Mouse (Mus musculus) 3T3-L1 (cell line): ENCODE data around the gene Ptpn4.

Experiments used
- DNase-seq: peaks from one replicate; pipeline ENCODE4 v3.0.0-alpha.2; 2015; ENCODE audit warnings: low read depth, low spot score

Ptpn4 gene

DNA sequence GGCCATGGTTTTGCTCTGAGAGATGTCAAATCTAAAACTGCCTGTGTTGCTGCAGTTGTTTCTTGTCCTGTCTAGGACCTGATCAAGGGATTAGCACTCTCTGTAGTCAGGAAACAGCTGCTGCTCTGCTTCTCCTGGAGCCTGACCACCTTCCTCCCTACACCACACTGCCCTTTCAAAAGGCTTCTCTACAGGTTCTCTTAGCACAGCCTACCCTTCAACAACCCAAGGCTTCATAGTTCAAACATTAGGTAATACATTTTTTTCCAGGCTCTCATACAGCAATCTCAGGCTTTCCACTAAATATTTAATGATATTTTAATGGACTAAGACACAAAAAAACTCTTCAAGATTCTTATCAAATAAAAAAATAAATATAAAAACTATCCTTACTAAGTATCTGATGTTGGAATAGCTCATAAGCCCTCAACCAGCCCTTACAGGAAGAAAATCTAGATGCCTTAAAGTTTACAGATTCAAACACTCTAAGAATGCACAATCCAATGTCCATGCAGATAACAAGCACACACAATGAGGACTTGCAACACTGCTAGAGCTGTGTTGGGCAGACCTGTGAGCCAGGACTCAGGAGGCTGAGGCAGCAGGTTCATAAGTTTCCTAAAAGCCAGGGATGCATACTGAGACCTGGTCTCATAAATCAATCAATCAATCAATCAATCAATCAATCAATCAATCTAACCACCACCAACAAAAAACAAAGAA lies 196.2 kb downstream of the Ptpn4 start:
- no peak for DNase-seq

DNA sequence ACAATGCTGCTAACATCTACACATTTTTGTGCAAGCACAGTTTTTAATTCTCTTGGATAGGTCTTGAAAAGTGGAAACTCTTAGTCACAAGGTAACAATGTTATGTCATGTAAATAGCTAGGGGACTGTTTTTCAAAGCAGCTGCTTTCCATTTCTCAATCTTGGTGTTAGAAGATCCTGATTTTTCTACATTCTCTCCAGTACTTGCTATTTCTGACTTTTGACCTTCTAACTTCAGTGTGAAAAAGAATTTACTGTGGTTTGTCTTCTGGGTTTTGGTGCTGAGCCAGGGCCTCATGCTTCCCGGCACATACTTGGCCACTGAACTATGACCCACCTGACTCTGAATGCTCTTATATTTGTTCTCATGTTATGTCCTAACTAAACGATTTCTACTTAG lies 197.4 kb downstream of the Ptpn4 start:
- DNase-seq = peak; percentile 64

DNA sequence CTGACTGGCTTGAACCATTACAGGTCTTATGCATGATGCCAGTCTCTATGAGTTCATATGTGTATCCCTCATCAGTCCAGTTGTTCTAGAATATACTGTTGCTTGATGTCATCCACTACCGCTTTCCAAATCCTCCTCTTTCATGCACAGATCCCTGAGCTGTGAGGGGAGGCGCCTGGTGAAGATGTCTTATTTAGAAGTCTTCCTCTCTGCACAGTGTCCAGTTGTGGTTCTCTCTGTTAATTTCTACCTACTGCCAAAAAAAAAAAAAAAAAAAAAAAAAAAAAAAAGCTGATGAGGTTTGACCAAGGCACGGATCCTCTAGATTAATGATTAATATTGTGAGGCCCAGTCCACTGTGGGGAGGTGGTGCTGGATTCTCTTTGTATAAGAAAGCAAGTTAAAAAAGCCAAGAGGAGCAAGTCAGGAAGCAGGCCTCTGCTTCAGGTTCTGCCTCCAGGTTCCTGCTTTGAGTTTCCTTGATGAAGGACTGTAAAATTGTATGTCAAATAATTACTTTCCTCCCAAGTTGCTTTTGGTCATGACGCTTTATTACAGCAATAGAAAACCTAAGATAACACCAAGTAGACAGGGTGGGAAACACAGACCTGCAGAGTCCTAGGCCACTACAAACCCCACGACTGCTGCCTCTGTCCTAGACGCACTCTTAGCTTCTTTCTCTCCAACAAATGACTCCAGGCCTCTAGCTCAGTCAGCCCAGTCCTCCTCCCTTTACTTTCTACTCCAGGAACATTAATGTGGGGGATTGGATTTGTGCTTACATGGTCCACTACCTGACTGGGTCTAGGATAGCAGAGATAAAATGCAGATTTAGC lies 200.0 kb downstream of the Ptpn4 start:
- no peak for DNase-seq

DNA sequence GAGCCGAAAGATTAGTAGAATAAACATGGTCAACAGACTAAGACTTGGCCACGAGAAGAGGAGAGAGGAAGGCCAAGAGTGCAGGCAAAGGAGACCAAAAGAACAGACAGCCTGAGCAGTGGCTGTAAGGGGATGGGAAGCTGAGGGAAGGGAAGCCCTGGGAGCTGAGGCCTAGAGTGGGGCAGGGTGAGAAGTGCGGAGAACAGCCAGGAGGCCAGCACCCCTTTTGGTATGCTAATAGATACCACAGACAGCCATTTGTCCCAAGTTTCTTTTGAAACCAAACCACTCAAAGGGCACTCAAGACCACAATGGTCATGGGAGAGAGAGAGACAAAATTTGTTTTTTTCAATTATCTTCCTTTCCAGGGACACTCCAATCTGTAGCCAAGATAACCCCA lies 202.7 kb downstream of the Ptpn4 start:
- DNase-seq = no peak

DNA sequence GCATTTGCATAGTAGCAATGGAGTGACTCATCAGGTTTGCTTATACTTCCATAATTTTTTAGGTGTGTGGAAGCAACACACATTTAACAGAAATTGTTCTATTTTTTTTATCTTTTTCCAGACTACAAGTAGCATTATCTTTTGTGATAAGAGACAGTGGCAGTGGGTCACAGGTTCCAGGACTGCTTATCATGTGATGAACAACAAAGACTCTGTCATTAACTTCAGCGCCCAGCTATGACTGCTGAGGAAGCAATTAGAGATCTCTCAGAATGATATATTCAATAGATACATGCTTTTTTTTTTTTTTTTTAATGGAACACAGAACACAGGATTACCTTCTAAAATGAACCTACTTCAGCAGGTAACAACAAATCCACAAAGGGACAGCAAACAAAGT lies 207.0 kb downstream of the Ptpn4 start:
- no peak for DNase-seq

DNA sequence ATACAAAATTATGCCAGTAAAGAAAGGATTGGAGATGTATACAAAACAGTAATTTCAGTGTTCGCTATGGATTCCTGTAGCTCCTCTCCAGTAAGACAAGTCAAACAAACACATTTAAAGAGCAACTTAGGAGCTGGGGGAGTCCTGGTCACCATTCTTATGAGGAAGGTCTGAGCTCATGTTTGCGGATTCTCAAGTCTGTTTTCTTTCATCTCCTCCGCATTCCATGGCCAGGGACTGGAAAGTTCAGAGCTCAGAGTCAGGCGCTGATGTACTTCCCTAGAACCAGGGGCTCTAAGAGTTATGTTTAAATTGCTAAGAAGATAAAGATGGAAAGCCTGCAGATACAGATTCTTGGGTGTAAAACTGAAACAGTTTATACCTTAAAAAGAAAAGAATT lies 210.6 kb downstream of the Ptpn4 start:
- DNase-seq = no peak

DNA sequence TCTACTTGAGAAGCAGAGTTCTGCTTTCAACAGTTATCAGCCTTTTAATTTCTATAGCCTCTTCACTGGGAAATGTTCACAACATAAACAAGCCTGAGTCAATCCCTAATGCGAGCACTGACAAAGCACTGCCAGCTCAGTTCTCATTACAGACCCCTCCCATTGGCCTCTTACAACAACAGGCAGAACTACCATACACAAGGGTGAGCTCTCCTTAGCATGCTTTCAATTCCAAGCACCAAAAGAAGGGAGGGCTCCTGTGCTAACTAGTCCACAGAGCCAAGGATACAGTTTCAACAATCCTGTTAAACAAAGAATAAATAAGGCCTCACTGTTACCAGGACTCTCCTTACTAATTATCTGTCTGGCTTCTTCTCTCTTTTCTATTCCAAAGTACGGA lies 213.0 kb downstream of the Ptpn4 start:
- DNase-seq = no peak

DNA sequence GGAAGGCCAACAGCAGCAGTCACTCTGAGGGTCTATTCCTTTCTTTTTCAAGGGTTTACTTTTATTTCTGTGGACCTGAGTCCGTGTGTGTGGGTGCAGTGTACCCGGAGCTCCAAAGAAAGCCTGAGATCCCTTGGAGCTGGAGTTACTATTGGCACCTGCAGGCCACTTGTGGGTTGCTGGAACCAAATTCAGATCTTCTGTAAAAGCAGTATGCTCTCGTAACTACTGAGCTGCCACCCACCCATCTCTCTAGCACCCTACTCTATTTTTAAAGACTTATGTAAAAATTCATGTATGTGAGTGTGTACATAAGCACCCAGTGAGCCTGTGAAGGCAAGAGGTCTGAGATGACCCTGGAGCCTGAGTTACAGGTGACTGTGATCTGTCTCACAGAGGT lies 232.0 kb downstream of the Ptpn4 start:
- DNase-seq = no peak
